Mouse (Mus musculus) cerebellum, postnatal 10 days (tissue): ENCODE measurements at regions not wholly inside any gene's neighbourhood (a gene's known extent, or its start where the extent isn't known, plus 50 kb on each side); places are given as distances from the start of the nearest gene placed in this dataset.
A peak's percentile ranks its signal among the peaks of the same experiment; 100 is the strongest.

Source experiments
- DNase-seq, 2 experiments: peaks; one replicate each; pipeline ENCODE4 v3.0.0; 2021; ENCODE audit warnings: mixed read lengths in 2 of 2

GRCm38 (mm10) chr13:59227523-59228058 lies 357.4 kb downstream of the Agtpbp1 start:
- DNase-seq: no peak

- no peak for DNase-seq
These were observed 364.4 kb downstream of the Agtpbp1 start for GRCm38 (mm10) chr13:59220587-59220986.

GRCm38 (mm10) chr13:59220156-59220555 lies 364.9 kb downstream of the Agtpbp1 start:
- peak; percentile 58 to 59 for DNase-seq

GRCm38 (mm10) chr13:59216686-59217298 lies 368.2 kb downstream of the Agtpbp1 start:
- no peak for DNase-seq

- peak; percentile 71 to 72 for DNase-seq
These were observed 372.7 kb downstream of the Agtpbp1 start for GRCm38 (mm10) chr13:59212296-59212701.

- DNase-seq: peak; percentile 33 to 39
These were observed 374.2 kb downstream of the Agtpbp1 start for GRCm38 (mm10) chr13:59210828-59211227.

GRCm38 (mm10) chr13:59206186-59206585 lies 378.8 kb downstream of the Agtpbp1 start:
- no peak for DNase-seq

- no peak for DNase-seq
These were observed 380.5 kb downstream of the Agtpbp1 start for GRCm38 (mm10) chr13:59204506-59204905.

- DNase-seq: no peak
These were observed 388.7 kb downstream of the Agtpbp1 start for GRCm38 (mm10) chr13:59196311-59196710.

GRCm38 (mm10) chr13:59188431-59188830 lies 382.1 kb downstream of the Ntrk2 start:
- DNase-seq: peak; percentile 69 to 73
